Mouse (Mus musculus) ovary, postnatal 14 days (tissue): ENCODE measurements around the gene Slc16a3.

Experiments used
- DNase-seq: peaks from one replicate; pipeline ENCODE4 v3.0.0; 2022; ENCODE audit warnings: low spot score

Gene Slc16a3

DNA sequence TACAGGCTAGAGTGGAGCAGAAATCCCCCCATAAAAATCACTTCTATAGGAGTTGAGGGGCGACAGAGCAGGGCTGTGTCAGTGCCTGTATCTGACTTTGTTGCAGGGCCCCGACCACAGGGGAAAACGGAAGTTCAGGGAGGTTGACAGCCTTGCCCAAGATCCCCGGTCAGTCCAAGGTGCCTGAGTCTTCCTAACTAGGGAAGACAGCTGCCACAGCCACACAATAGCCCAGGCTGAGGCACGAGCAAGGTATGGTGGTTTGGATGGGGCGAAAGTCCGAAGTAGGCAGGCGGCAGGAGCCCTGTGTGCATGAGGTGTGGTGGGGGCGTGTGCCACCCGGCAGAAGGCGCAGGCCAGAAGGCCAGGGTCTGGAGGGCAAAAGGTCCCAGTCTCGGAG lies at the start of gene Slc16a3:
Gene Slc16a3, plus strand, starts transcription at position 153 of the 400 bp plus-strand sequence.
- no peak for DNase-seq

DNA sequence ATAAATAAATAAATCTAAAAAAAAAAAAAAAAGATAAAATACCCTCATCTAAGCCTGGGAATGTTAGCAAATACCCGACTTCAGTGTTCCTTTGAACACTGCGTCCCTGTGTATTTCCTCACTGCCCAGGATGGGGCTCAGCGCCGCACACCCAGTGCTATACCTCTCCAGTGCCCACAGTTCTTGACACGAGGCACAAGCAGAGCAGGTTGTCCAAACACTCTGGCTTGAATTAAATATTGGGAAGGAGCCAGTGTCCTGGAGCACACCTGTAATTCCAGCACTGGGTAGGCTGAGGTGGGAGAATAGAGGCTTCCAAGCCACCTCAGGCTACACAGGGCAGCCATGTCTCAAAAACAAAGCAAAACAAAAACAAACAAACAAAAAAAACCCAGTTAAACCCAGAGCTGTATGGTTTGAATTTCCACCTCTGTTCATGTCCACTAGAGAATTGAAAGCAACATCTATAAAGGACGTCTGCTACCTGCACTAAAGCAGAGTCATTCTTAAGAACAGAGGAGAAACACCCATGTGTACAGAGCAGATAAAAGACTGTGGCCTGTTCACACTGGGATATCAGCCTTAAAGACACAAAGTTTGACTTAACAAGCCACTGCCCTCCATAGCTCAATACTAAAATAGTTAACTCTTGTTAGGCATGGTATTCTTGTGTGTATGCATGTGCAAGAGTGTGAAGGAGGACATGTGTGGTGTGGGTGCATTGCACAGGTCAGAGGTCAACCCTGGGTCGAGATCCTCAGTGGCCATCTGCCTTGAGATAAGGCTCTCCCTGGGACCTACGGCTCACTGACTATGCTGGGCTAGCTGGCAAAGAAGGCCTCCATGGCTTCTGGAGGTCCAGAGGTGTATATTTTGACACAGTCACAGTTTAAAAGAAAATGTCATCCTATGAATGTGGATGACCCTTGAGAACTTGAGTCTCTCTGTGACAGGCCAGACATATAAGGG lies 47.7 kb upstream of the Slc16a3 start:
- DNase-seq, result no peak

DNA sequence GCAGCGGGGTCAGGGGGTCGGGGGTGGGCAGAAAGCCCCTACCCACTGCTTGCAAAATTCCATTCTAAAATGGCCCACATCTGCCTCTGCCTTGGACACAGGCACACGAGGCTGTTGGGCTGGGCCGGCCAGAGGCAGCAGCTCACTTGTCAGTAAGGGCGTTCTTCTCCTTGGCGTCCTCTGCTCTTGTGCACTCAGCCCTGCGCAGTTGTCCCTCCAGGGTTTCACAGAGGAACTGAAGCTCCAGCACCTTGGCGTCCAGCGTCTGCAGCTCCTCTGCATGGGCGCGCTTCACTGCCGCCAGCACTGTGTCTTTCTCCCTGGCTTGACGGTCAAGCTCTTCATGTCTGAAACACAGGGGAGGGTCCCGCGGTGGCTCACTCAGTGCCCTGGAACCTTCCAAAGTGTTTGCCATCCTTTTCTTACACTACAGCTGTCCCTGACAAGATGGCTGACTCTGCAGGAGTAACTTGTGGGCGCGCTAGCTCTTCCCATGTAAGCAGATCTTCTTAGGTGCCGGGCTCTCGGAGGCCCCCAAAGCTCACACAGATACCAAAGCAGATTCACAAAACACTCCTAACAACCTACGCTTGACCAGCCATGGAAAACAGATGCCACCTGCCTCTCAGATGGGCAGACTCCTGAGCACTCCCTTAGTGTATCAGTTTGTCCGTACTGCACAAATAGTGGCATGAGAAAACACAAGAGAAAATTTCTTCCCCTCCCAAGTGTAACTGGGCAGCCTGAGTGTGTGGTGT lies 46.4 kb upstream of the Slc16a3 start:
- DNase-seq, result no peak

DNA sequence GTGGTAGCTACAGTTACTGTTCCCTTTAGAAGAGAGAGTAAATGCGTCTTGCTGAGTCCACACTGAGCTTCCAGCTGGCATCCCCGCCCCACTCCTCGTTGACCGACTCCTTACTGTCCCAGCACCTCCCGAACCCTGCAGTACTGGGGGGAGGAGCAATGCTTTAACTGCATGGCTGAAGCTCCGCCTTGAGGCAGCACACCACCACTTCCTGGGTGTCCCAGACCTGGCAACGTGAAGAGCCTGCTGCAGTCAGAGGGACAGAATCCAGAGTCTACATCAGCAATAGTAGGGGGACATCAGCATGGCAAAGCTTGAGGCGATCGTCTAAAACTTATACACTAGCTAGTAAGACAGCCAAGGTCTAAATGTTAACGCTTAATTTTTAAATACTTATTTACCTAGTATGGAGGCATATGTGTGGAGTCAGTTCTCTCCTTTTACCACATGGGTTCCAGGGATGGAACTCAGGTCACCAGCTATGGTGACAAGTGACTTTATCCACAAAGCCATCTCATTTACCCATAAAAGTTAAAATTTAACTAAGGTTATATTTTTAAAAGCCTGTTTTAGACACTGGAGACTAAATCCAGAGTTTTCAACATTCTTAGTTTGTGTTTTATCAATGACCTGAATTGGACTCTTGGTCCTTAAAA lies 45.7 kb upstream of the Slc16a3 start:
- no peak for DNase-seq

DNA sequence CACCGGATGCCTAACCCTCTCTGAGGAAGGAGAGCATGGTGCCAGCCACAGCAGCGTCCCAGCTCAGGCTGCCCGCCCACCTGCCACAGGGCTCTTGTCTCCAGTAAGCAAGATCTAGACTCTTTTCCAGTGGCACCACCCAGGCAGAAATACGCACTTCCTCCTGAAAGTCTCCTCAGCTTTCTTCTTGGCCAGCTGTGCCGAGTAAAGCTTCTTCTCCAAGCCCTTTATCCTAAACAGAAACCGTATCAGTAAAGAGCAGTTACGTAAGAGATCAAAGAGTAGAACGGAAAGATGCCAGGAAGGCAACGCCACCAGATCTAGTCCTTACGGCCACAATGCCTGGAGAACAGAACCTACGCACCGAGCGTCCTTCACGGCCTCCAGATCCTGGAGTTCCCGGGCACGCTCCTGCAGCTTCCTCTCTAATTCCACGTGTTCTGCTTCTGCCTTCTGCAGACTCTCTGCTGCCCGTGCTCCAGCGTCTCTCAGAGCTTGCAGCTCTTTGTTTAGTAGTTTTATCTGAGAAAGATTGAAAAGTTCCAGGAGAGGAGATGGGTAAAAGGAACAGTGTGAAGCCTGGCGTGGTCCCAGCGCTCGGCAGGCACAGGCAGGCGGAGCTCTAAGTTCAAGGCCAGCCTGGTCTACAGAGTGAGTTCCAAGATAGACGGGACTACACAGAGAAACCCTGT lies 45.0 kb upstream of the Slc16a3 start:
- no peak for DNase-seq

DNA sequence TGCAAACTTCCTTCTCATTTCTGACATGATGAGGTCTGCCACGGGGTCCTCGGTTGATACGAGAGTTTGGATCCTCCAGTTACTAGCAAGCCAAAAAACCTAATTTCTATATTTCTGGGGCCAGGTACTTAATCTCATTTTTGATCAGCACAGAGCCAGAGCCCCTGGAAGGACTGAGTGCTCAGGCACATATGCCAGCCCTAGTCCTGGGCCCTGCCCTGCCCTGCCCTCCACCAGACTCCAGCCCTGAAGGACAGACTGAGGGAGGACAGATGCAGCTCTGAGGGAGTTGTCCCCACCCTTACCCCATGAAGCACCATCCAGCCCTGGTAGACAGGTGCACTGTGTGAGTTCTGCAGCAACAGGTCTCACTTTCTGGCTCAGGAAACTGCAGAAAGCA lies 43.7 kb upstream of the Slc16a3 start:
- DNase-seq, result no peak

DNA sequence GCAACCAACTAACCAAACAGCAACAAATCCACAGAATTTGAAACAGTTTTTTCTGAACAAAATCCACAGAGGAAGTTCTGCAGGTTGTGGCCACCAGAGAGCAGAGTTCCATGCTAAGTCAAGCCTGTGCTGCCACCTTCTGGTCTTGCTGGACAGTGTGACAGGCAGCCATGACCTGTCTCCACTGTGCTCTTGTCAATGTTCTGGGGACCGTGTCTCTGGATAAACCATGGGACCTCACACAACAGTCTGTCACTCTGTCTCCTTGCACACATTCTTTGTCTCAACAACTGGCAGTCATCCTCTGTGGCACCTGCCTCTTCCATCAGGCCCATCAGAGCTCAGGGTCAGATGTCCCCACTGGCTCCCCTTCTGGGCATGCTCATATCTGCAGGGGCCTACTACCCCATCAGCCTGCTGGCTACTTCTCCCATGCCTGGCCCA lies 42.8 kb upstream of the Slc16a3 start:
- peak; percentile 67 for DNase-seq

DNA sequence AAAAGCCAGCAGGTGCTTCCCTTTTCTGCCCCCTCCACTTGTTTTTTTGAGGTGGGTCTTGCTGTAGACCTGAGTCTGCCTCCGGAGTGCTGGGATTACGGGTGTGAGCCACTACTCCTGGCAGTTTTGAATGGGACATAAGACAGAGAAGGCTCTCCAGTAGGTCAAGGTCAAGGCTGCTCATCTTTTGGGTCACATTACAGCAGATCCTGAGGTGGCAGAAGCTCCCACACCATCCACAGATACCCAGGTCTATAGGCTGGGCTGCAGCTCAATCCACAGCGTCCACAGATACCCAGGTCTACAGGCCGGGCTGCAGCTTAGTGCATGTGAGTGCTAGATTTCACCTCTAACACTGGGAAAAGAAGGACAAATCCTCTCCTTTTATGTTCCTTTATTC lies 34.5 kb upstream of the Slc16a3 start:
- DNase-seq, result no peak

DNA sequence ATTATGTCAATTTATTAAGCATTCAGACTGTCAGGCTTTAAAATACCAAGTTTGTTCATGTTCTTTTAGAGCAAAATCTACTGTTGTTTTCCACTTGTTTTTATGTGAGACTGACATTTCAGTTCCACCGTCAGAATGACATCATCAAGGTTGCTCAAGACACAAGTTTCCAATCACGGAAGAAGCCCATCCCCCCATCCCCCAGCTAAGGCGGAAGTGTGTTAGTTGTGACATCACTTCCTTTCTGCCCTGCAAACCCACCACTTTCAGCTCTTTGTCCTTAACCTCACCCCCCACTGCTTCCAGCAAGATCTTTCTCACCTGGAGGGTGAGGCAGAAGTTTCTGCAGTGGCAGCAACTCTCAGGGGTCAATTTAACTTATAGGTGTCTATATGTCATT lies 31.8 kb upstream of the Slc16a3 start:
- no peak for DNase-seq

DNA sequence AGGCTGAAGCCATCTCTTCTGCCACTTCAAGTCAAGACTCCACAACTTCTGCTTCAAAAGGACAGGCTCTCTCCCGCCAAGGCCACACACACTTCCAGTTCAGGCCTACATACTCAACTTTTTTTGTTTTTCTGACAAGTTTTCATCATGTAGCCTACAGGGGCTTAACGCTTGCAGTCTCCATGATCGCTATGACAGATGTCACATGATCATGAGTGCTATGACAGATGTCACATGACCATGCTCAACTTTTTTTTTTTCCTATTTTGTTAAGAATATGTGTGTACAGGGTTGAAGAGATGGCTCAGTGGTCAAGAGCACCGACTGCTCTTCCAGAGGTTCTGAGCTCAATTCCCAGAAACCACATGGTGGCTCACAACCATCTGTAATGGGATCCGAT lies 30.5 kb upstream of the Slc16a3 start:
- DNase-seq, result no peak

DNA sequence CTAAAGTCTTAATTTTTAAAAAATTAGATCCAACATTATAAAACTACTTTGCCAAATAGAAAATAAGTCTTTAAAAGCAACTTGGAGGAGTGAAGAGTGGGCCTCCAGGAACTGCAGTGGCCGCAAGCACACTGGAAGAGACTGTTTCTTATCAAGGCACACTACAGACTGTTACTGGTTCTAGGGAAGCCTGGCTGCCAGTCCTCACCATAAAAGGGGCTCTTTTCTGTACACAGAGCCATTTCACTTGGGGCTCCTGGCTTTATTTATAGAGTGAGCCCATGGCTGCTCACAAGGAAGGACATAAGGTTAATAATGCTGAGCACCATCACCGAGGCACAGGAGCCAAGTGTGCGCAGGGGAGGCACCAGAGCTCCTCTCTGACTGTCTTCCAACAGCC lies 25.8 kb upstream of the Slc16a3 start:
- DNase-seq, result no peak

DNA sequence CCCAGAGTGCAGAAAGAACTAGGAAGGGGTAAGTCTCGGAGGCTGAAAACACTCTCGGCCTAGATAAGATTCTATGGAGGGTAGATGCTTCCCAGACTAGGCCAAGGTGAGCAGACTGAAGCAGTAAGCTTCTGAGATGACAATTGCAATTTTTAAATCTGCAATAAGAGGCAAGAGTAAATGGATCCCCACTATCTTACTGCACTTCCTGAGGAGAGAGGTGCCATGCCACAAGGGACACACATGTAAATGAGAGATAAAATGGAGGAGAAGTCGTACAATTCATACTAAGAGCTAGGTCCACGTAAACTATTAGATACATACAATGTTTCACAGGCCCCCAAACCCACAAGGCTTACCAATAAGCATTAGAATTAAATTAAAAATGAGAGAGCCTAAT lies 19.8 kb upstream of the Slc16a3 start:
- no peak for DNase-seq

DNA sequence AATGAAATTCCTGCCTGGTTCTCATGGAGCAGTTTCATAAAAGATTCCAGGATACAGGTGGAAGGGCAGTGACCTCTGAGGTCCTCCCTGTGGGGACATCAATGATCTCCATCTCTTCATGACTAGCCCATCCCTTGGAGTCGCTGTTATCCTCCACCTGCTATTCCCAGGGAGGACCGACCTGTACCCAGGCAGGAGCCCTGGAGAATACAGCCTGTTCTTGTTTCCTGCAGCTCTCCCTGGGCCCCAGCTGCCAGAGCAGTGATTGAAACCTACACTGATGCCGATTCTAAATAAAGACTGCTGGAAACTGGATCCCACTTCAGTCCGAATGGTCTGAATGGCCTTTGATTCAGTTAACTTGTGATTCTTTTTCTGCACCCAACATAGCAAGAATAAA lies 16.8 kb upstream of the Slc16a3 start:
- DNase-seq, result no peak

DNA sequence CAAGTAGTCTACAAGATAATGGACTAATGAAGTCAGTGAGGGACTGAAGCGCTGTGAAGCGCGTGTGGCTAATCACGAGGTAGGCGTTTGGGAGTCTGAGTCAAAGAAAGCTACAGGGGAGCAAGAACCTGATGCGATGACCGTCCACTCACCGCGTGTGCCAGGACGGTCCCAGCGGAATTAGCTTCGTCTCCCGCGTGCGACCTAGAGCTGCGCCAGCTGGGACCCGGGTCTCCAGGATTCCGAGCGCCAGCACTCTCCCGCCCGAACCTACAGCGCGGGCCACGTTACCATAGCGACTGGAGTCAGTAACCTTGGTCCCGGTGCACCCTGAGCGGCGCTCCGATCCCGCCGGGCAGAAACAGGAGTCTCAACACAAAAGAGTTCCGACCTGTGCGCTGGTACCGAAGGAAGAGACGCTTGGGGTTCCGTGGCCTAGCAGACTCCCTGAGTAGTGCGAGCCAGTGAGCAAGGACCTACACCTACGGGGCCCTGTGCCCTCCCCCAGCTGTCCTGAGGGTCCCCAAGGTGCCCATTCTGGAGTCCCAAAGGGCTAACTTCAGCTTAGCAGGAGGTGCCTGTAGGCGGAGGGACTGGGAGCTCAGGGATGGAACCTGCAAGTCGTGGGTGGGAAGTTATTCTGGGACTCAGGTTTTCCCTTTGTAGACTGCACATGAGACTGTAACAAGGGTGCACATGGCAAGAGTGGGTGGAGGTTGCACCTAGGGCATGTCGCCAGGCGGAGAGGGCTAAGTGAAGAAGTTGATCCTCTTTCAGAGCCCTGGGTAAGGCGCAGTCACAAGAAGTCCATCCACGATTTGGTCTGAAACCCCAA lies 15.5 kb upstream of the Slc16a3 start, which contains the start of gene Ccdc57:
Gene Ccdc57, minus strand, starts transcription at position 309 of the 835 bp plus-strand sequence.
- peak; percentile 95 for DNase-seq

DNA sequence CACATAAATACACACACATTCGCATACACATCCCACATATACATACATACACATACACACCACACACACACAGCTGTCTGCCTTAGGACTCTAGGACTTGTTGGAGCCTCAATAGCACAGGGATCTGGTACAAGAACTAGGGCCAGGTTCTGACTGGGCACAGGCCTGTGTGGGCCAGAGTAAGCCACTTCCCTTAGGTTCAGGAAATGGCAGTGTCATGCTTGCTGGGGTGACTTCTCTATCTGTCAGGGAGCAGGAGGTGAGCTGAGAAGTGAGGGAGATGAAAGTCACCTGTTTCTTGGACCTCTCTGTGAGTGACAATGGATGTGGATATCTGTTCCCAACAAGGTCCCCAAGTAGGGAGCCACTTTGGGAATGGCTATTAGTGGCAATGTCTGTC lies 10.3 kb upstream of the Slc16a3 start:
- no peak for DNase-seq

DNA sequence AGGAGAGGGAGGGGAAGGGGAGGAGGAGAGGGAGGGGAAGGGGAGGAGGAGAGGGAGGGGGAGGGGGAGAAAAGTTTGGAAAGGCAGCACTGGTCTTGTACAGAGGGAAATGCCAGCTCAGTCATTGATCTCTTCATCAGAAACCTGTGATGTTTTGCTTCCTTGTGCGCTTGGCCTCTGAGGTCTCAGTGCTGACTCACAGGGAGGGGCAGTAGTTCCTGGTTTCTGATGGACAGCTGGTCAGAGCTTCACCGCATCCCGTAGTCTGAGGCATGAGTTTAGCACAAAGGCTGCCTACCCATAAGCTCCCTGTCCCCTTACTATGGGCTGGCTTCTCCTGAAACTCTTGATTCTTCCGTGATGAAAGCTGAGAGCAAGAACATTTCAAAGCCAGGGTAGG lies 9.5 kb upstream of the Slc16a3 start:
- no peak for DNase-seq

DNA sequence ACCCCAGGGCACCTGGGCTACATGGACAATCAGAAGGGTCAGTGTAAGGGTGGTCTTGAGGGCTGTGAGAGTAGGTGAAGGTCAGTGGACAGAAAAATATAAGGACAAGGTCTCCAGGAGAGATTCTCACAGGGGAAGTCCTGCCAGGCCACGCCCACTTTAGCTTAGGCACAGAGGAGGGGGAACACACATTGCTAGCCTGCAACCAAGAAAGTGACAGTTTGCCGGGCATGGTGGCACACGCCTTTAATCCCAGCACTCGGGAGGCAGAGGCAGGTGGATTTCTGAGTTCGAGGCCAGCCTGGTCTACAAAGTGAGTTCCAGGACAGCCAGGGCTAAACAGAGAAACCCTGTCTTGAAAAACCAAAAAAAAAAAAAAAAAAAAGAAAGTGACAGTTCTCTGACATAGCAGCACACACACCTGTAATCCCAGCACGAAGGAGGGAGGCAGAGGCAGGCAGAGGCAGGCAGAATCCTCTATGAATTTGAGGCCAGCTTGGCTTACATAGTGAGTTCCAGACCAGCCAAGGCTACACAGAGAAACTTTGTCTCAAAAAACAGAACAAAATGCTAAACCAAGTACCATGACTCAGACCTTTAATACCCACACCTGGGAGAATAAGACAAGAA lies 8.5 kb upstream of the Slc16a3 start:
- no peak for DNase-seq

DNA sequence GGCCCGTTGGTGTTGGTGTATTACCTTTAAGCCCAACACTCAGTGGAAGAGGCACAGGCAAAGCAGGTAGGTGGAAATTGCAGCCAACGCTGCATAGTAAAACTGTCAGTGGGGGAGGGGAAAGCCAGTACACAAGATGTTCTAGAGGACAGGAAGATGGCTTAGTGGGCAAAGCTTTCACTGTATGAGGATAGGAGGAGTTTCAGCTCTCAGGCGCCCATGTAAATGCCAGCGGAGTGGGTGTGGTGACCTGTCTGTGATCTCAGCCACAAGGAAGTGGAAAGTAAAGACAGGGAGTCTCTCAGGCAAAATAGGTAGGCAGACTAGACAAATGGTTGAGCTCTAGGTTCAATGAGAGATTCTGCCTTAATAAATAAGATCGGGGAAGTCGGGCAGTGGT lies 7.3 kb upstream of the Slc16a3 start:
- DNase-seq, result no peak

DNA sequence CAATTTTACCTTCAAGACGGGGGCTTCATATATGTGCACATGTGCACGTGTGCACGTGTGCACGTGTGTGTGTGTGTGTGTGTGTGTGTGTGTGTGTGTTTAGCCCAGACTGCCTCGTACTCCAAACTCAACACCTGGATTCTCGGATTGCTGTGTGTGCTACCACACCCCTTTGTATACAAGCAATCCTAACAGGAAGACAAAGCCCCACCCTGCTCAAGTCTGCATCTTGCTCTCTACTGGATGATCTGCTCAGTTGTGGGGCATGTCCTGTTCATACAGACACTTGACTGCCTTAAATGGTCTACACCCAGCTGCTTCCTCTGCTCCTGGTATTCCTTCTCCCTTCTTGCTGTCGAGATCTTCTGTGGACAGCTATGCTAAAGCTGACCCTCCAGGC lies 3.0 kb upstream of the Slc16a3 start:
- DNase-seq, result no peak

DNA sequence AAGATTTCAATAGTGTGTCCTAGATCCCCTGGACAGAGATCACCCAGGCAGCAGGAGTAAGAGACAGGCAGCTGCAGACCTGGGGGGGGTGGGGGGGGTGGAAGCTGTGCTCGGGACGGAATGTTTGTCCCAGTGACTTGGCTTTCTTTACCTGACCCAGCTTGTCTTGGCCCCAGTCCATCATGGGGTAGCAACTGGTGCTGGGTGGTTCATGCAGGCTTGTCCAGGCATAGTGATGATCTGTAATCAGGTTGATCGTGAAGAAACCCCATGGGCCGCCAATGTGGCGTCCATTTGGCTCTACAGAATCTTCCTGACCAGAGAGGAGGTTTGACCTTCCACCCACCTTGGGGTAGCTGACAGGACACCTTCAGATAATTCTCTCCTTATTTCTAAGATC lies 2.4 kb upstream of the Slc16a3 start:
- DNase-seq, result no peak
